Mouse (Mus musculus) layer of hippocampus, adult 2 months (tissue): ENCODE data around the gene Rapgef2. TPM values are rescaled to one million over a fixed set of nuclear protein-coding genes. Genes with fewer than 3 reads are reported as not detected.

Experiments used
- DNase-seq, 2 experiments: peaks; one replicate each; pipeline ENCODE4 v3.0.0; 2022; ENCODE audit warnings: low spot score in 2 of 2
- H3K27ac ChIP-seq: fragments of 200-600 bp; 2 replicates; pipeline ENCODE4 v1.8.1; 2022
- H3K4me3 ChIP-seq: fragments of 200-600 bp; 2 replicates; pipeline ENCODE4 v1.8.1; 2022; ENCODE audit warnings: mild to moderate bottlenecking
- CTCF ChIP-seq: fragments of 200-600 bp; conservative IDR thresholded peaks from 2 replicates; pipeline ENCODE4 v1.8.1; 2022; ENCODE audit warnings: antibody characterized with exemption, mild to moderate bottlenecking, moderate library complexity
- total RNA-seq, 2 experiments: library from RNA; stranded (reverse); gene quantifications; 2 replicates each; pipeline ENCODE4 v1.2.3; 2021

Gene Rapgef2
- total RNA-seq, 2 experiments from 2014 or later, result 169 to 173 TPM

DNA sequence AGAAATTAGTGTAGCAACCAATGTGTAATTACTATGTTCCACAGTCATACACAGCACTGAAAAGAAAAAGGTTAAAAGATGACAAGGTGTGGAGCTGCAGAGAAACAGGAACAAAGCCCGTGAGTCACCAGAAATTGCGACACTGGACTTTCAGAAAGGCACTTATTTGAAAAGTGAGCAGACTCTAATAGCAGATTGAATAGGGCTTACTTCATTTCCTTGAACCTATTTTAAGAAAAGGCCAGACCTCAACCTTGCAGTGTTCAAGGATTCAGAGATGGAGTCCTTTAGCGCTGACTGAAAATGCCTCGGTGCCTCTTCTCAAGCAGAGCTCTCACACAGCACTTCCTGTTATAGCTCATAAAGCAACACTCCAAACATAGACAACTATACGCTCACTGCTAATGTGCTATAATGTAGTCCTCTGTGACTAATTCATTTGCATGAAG, 133.3 kb downstream of the Rapgef2 start:
- TF ChIP-seq CTCF, result no peak
- DNase-seq, result no peak
- peak overlapping the region; percentile 70 for H3K27ac ChIP-seq

DNA sequence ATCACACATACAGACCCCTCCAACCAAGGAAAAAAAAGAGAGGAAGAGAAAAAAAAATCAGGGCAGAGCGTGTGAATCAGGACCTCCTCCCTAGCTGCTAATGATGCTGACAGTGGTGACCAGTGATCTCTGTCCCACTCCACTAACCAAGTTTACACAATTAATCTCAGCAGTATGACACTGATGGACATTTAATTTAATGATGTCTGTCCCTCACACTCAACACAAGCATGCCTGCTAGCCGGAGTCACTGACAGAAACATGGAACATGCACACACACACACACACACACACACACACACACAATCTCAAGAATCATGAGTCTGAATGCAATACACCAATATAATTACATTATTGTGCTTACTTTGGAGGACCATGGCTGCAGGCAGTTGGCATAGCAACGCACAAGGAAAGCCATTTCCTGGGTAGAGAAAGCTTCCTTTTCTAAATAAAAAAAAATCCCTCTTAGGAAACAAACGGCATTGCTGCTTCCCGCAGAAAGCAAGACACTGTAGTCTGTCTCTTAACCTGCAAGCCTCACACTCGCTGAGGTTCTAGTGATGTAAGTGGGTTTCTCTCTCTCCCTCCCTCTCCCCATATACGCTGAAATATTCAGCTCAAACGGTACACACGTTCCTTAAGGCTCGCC, 140.8 kb downstream of the Rapgef2 start:
- TF ChIP-seq CTCF, result no peak
- H3K4me3 ChIP-seq, result peak overlapping the region; percentile 53
- DNase-seq, result peak in 1 of 2 experiments; percentile 12
- H3K27ac ChIP-seq, result peak overlapping the region; percentile 98

More for the DNA sequence above, 133.3 kb downstream of the Rapgef2 start:
- no peak overlapping the region for H3K4me3 ChIP-seq

DNA sequence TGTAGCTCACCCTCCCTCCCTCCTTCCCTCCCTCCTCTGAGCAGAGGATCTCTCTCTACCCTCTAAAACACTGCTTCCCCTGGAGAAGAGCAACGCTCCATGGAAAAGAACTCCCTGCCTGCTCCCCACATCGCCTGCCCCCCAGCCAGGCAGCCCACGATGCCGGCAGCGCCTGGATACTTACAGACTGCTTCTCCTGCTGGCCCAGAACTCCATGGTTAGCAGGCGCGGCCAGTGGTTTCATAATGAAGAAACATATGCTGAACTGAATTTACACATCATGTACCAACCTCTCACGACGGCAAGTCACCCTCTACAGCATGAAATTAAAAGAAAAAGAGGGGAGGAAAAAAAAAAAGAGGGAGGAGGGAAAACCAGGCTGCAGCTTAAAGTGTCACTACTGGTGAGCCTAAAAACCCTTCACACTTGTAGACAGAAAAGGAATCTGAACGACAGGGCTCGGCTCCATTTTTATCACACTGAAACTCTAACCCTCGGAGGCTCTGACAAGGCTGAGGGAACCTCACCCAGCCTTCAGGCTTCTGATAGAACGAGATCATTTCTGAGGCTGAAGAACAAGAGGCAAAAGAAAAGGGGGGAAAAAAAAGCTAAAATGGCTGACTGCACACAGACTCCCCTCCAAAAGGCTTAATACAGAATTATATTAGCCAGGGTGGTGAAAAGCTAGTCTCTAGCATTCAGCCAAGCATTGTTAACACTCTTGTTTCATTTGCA, 141.5 kb downstream of the Rapgef2 start:
- peak overlapping the region; percentile 98 for H3K27ac ChIP-seq
- H3K4me3 ChIP-seq, result peak overlapping the region; percentile 53
- no peak for TF ChIP-seq CTCF
- peak; percentile 58 to 59 for DNase-seq

DNA sequence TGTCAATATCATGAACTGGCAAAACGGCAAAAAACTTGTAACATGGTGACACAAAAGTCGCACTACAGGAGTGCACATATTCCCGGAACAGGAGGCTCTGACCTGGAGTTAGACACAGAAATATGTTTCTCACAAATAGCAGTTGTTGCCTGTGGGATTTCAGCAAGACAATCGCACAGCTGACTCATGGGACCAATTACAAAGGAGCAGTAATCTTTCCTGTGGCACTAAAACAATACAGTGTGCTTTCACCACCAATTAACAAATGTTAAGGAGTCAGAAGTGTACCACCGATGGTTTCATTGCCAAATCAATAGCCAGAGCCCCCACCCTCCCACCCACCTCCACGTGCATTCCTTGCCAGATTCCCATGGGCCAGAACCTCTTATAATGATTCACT, 142.2 kb downstream of the Rapgef2 start:
- TF ChIP-seq CTCF, result no peak
- DNase-seq, result peak in 1 of 2 experiments; percentile 12
- Histone ChIP-seq H3K4me3 (peak overlapping the region; percentile 53), H3K27ac (peak overlapping the region; percentile 98)

DNA sequence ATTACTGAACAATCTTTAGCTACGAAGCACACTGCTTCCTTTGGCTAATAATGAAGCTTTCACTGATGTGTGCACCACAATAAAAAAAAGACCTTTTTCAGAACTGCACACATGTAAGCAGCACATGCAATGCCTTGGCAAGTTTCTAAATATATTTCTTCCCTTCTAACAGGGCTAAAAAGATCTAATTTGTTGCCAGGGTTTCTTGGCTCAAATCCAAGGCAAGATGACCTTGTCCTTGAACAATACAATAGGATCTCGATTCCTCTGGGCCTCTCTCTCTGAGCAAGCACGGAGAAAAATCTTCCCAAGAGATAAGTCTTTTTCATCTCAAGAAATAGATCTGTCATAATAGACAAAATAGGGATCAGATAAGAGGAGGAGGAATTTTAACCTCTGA, 147.1 kb downstream of the Rapgef2 start:
- Histone ChIP-seq H3K4me3 (no peak overlapping the region), H3K27ac (peak overlapping the region; percentile 61)
- DNase-seq, result no peak
- TF ChIP-seq CTCF, result no peak

DNA sequence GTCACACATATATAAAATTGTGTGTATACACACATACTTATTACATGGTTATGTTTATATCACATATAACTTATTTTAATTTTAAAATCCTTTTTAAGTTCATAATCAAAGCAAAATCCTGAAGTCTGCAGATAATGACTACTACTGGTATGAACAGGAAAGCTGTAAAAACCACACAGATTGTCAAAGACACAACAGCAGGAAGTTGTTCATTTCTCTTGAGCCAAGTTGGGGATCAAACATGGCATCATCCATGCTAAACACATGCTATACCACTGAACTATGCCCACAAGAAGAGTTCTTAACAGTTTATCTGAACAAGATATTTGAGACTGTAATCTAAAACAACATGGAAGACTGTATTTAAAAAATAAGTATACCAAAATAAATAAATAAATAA, 147.7 kb downstream of the Rapgef2 start:
- DNase-seq, result no peak
- peak overlapping the region; percentile 61; the same call in 1 of the 2 replicates for H3K27ac ChIP-seq
- no peak for TF ChIP-seq CTCF
- no peak overlapping the region for H3K4me3 ChIP-seq

DNA sequence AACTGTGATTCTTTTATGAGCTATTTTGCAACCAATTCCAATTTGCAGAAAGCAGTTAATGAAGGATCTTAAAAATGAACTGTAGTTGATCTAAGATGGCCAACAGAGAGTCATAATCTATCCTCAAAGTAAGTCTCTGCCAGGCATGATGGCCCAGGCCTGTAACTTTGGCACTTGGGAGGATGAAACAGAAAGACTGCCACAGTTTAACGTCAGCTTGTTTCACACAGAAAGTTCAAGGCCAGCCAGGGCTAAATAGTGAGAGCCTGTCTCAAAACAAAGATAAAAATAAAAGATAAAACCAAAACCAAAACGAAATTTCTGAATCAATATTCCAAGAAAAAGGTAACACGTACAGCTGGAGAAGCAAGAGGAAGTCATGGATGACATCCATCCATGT, 155.3 kb downstream of the Rapgef2 start:
- no peak overlapping the region for H3K4me3 ChIP-seq
- no peak for DNase-seq
- peak overlapping the region; percentile 61 for H3K27ac ChIP-seq
- TF ChIP-seq CTCF, result no peak

DNA sequence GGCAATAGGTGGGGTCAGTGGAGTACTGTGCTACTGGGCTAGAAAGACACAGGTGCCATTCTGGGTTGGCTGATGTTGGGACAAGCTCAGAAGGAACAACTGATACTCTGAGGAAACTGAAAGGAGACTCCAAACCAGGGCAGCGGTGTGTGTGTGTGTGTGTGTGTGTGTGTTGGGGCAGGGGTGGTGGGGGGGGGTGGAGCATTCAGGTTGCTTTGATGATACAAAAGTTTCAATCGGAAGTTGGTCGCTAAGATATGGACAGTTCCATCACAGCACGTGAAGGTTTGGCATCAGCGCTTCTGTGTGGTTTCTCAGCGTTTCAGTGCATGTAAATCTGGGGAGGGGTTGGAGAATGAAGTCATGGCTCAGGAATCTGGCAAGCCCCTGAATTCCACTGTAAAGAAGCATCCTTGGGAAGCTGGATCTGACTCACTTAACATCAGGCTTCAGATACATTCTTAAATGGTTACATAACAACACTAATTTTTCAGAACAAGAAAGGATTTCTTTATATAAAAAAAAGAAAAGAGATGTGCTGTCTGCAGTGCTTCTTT, 157.2 kb downstream of the Rapgef2 start:
- no peak for TF ChIP-seq CTCF
- DNase-seq, result no peak

DNA sequence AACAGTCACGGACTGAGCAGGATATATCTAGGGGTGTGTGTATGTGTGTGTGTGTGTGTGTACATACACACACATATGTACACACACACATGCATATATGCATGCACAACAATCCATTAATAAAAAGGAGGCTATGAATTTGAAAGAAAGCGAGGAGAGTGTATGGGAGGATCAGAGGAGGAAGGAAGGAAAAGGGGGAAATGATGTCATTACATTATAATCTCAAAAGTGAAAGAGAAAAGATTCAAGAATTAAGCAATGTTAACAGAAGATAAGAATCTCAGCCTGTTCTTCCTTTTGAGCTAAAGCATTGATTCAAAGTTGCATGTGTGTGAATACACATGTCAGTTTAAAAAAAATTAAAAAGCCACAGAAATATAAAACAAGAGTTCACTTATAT, 158.5 kb downstream of the Rapgef2 start:
- TF ChIP-seq CTCF, result no peak
- DNase-seq, result no peak
- peak overlapping the region; percentile 14; the same call in 1 of the 2 replicates for H3K27ac ChIP-seq
- no peak overlapping the region for H3K4me3 ChIP-seq

More for the DNA sequence above, 157.2 kb downstream of the Rapgef2 start:
- peak overlapping the region; percentile 51; the same call in 1 of the 2 replicates for H3K27ac ChIP-seq
- H3K4me3 ChIP-seq, result no peak overlapping the region

DNA sequence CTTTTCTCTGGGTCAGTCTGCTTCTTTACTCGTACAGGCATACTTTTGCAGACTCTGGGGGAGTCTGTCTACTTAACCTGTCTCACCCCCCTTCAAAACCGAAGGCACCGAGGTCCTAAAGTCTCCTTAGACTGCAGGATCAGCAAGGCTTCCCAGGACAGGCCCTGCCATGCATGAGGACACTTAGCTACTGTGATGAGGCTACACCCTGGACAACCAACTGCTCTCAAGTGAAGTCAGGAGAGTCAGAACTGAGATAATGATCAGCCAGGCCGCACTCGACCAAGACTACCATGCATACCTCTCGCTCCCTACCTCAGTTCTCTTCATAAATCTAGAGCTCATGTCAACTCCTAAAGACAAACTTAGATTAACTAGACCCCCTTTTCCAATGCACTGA, 159.5 kb downstream of the Rapgef2 start:
- H3K4me3 ChIP-seq, result no peak overlapping the region
- H3K27ac ChIP-seq, result no peak overlapping the region
- no peak for TF ChIP-seq CTCF
- no peak for DNase-seq

DNA sequence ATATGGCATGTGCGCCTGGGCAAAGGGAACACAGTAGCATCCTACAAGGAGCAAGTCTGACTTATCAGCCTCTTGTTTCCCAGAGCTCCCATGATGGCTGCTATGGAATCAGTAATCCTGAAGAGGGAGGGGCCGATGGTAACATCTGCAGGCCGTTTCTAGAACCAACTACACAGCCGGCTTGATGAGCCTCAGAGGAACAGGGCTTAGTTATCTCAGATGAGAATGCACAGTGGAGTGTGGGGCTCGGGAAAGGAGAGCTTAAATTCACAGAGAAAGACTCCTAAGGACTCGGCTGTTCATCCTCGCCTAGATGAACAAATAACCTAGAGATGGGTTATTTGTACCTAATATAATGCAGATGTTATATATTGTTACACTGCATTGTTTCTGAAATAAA, 164.9 kb downstream of the Rapgef2 start:
- TF ChIP-seq CTCF, result no peak
- Histone ChIP-seq H3K27ac (peak overlapping the region; percentile 19; the same call in 1 of the 2 replicates), H3K4me3 (no peak overlapping the region)
- no peak for DNase-seq

DNA sequence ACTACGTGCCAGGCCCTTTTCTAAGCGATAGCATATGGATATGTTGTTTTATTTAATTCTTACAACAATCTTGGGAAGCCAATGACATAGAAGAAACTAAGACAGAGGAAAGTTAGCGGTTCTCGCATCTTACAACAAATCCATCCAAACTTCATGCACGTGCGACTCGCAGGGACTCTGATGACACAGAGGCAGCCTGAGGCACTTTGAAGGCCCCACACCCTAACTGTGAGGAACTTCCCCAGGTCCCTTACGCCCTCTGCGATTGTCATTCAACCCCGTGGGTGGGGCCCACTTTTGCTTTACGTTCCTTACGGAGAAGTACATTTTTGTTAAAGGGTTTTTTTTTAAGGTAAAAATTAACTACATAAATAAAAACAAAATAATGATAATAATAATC, 166.3 kb downstream of the Rapgef2 start:
- H3K27ac ChIP-seq, result no peak overlapping the region
- TF ChIP-seq CTCF, result no peak
- H3K4me3 ChIP-seq, result no peak overlapping the region
- DNase-seq, result no peak

DNA sequence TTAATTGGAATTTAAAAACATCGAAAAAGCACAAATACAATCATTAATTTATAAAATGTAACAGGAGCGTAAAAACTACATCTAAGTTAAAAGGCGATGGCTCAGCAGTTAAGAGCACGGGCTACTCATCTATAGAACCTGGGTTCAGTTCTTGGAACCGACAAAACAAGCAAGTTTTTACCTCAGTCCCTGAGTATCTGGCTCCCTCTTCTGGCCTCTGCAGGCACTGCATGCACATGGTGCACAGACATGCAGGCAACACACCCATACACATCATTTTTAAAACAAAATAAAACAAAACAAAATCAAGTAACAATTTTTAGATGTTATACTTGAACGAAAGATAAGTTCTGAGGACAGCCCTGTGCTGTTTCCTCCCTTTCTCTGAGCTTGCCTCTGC, 176.2 kb downstream of the Rapgef2 start:
- no peak overlapping the region for H3K4me3 ChIP-seq
- TF ChIP-seq CTCF, result peak; percentile 75
- H3K27ac ChIP-seq, result no peak overlapping the region
- no peak for DNase-seq
